8 mouse cellular contexts compared by ENCODE assay signal in genomic region chr7:111029046-111029553, GRCm38 (mm10). TPM values are rescaled to one million over a fixed set of nuclear protein-coding genes. Genes with fewer than 3 reads are reported as not detected.
A peak's percentile ranks its signal among the peaks of the same experiment; 100 is the strongest.
DNase-seq lines count a peak whose midpoint lies in the region; ATAC-seq lines count a peak whose summit lies in the region.

No protein-coding gene starts in this region.

- peak; percentile 31 for ATAC-seq in kidney, embryonic 15.5 days (replicated peaks; ENCODE audit: low FRiP score)
- no peak; the same call in none of the 2 replicates for ATAC-seq in hindbrain, embryonic 16.5 days
- peak; percentile 22 for ATAC-seq in megakaryocyte progenitor cell, adult 5-6 weeks (replicated peaks; ENCODE audit: poor library complexity)

- no peaks in the 10 kb centered on the region for H3K27me3 ChIP-seq in kidney, embryonic 15.5 days
- no peaks in the 10 kb centered on the region for H3K27me3 ChIP-seq in hindbrain, embryonic 16.5 days (replicated peaks; ENCODE audit: control insufficient read depth, insufficient read depth, low read length)

- H3K9me3 ChIP-seq in kidney, embryonic 15.5 days (replicated peaks), result no peaks in the 10 kb centered on the region
- H3K9me3 ChIP-seq in hindbrain, embryonic 16.5 days (ENCODE audit: control insufficient read depth, low read length), result no peaks in the 10 kb centered on the region

- peaks cover 15% of the 10 kb centered on the region for H3K4me1 ChIP-seq in kidney, embryonic 15.5 days
- peaks cover 12% of the 10 kb centered on the region for H3K4me1 ChIP-seq in hindbrain, embryonic 16.5 days (ENCODE audit: control insufficient read depth, insufficient read depth, low read depth, low read length)

- under 1% methylated on average over 29 of the region's 29 CpGs for WGBS in kidney, embryonic 15.5 days
- 0% methylated on average over 29 of the region's 29 CpGs for WGBS in hindbrain, embryonic 16.5 days

- H3K9ac ChIP-seq in kidney, embryonic 15.5 days, result peak overlapping the region; percentile 67
- H3K9ac ChIP-seq in hindbrain, embryonic 16.5 days (ENCODE audit: low read depth, low read length), result peak overlapping the region; percentile 82

- no peak for DNase-seq in kidney, adult 9 months
- DNase-seq in c-Kit-positive CD71-positive TER-119-negative erythroid progenitor cells, embryonic 14.5 days (ENCODE audit: low read depth), result peak; percentile 14
- no peak for DNase-seq in cerebellum, adult 8-10 months
- no peak for DNase-seq in frontal cortex, postnatal 25 days (ENCODE audit: low spot score in 2 of 2)
- DNase-seq in cerebellum, adult 18-20 months, result no peak

- H3K36me3 ChIP-seq in kidney, embryonic 15.5 days, result peaks cover 34% of the 10 kb centered on the region
- H3K36me3 ChIP-seq in hindbrain, embryonic 16.5 days (ENCODE audit: control insufficient read depth, insufficient read depth, low read length), result peaks cover 5% of the 10 kb centered on the region

- peak overlapping the region; percentile 93 for H3K27ac ChIP-seq in kidney, embryonic 15.5 days
- H3K27ac ChIP-seq in hindbrain, embryonic 16.5 days (ENCODE audit: low read depth, low read length), result peak overlapping the region; percentile 99

- peak overlapping the region; percentile 78 for H3K4me3 ChIP-seq in kidney, embryonic 15.5 days (replicated peaks)
- H3K4me3 ChIP-seq in hindbrain, embryonic 16.5 days (ENCODE audit: low read length), result peak overlapping the region; percentile 94

- peak overlapping the region; percentile 63 for H3K4me2 ChIP-seq in kidney, embryonic 15.5 days
- H3K4me2 ChIP-seq in hindbrain, embryonic 16.5 days (ENCODE audit: low read length), result peak overlapping the region; percentile 79

RNA-seq across cellular contexts. Expression of gene Ctr9, which starts 0.3 kb away (rescaled TPM):
- 71.6 and 78.1 TPM in 2 replicates for polyA plus RNA-seq in kidney, embryonic 15.5 days (2015; fragmentation: Nextera tagmentation; extraction: Ambion mirVana)
- 63.7 and 72.1 TPM in 2 replicates for polyA plus RNA-seq in hindbrain, embryonic 16.5 days (2015; fragmentation: Nextera tagmentation; extraction: Ambion mirVana)
- 34.7 and 37.1 TPM in 2 replicates for total RNA-seq in megakaryocyte progenitor cell, adult 5-6 weeks (2015)
- 73.5 and 78.5 TPM in 2 replicates for total RNA-seq in megakaryocyte progenitor cell, adult 5-6 weeks (2017)

RNA-seq across cellular contexts. Expression of gene Mrvi1, which starts 46.8 kb away (rescaled TPM):
- 11.1 and 15.8 TPM in 2 replicates for polyA plus RNA-seq in kidney, embryonic 15.5 days (2015; fragmentation: Nextera tagmentation; extraction: Ambion mirVana)
- 1.0 and 1.3 TPM in 2 replicates for polyA plus RNA-seq in hindbrain, embryonic 16.5 days (2015; fragmentation: Nextera tagmentation; extraction: Ambion mirVana)
- 0.15 and 0.91 TPM in 2 replicates for total RNA-seq in megakaryocyte progenitor cell, adult 5-6 weeks (2015)
- total RNA-seq in megakaryocyte progenitor cell, adult 5-6 weeks (2017), result not detected in 2 replicates

RNA-seq across cellular contexts. Expression of gene Eif4g2, which starts 53.7 kb away (rescaled TPM):
- polyA plus RNA-seq in kidney, embryonic 15.5 days (2015; fragmentation: Nextera tagmentation; extraction: Ambion mirVana), result 872 and 889 TPM in 2 replicates
- polyA plus RNA-seq in hindbrain, embryonic 16.5 days (2015; fragmentation: Nextera tagmentation; extraction: Ambion mirVana), result 893 and 1,080 TPM in 2 replicates
- total RNA-seq in megakaryocyte progenitor cell, adult 5-6 weeks (2015), result 1,230 and 1,245 TPM in 2 replicates
- total RNA-seq in megakaryocyte progenitor cell, adult 5-6 weeks (2017), result 669 and 710 TPM in 2 replicates
